Mouse (Mus musculus): ENCODE results near the gene Ppp3ca. TPM values are rescaled to one million over a fixed set of nuclear protein-coding genes. Genes with fewer than 3 reads are reported as not detected.

Gene Ppp3ca
- total and polyA plus RNA-seq, 3 experiments, result 17.4 to 40.6 (median 32.0) TPM

DNA sequence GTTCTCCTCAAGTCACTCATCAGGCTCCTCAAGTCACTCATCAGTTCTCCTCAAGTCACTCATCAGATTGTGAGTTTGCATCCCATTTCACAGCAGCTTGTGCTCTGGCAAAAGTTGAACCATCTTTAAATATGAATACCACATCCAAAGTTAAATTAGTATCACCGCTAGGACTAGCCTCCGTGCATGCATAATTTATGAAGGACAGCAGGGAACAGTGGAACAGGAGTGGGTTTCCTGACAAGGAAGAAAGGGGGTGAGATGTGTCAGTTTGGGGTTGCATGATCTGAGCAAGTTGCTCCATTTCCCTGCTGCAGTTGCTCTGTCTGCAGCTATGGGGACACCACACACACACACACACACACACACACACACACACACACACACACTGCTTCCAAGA, 229.8 kb downstream of the Ppp3ca start:
- no peaks in the 10 kb centered on the region; a peak in 2 of 4 replicates for H3K36me3 ChIP-seq (ENCODE audit: control insufficient read depth in 1 of 2, insufficient read depth in 2 of 2, low read length in 2 of 2)
- no peak overlapping the region for H3K4me3 ChIP-seq (ENCODE audit: control insufficient read depth in 1 of 2, insufficient read depth in 1 of 2, low read depth in 2 of 2, low read length in 2 of 2)
- no peaks in the 10 kb centered on the region for H3K79me2 ChIP-seq (ENCODE audit: control insufficient read depth, insufficient read depth, low read length, poor library complexity)
- H3K9ac ChIP-seq (ENCODE audit: control insufficient read depth, low read depth, low read length, poor library complexity, severe bottlenecking), result no peak overlapping the region
- TF ChIP-seq MAFK (IDR thresholded peaks at IDR 0.05; ENCODE audit: borderline replicate concordance, low read depth, low read length) (no peak), GABPA (IDR thresholded peaks at IDR 0.05; ENCODE audit: low read depth, low read length) (no peak), SIN3A (IDR thresholded peaks at IDR 0.05; ENCODE audit: low read length) (no peak), HCFC1 (IDR thresholded peaks at IDR 0.05; ENCODE audit: low read depth, low read length) (no peak), RAD21 (IDR thresholded peaks at IDR 0.05; ENCODE audit: low read depth, low read length) (no peak), TCF12 (IDR thresholded peaks at IDR 0.05; ENCODE audit: low read depth, low read length) (no peak), ZC3H11A (IDR thresholded peaks at IDR 0.05; ENCODE audit: low read depth, low read length) (no peak), JUND (IDR thresholded peaks at IDR 0.05; ENCODE audit: low read depth, low read length) (no peak)
- H3K4me1 ChIP-seq (ENCODE audit: control insufficient read depth in 1 of 2, insufficient read depth in 2 of 2, low read length in 2 of 2), result no peaks in the 10 kb centered on the region
- no peaks in the 10 kb centered on the region for H3K9me3 ChIP-seq (replicated peaks; ENCODE audit: insufficient read depth, low read length)
- DNase-seq (ENCODE audit: low read depth, low spot score), result no peak
- H3K27ac ChIP-seq (ENCODE audit: control insufficient read depth, low read depth, low read length), result no peak overlapping the region
- H3K27me3 ChIP-seq (ENCODE audit: control insufficient read depth in 1 of 2, insufficient read depth in 2 of 2, low read length in 2 of 2), result no peaks in the 10 kb centered on the region

DNA sequence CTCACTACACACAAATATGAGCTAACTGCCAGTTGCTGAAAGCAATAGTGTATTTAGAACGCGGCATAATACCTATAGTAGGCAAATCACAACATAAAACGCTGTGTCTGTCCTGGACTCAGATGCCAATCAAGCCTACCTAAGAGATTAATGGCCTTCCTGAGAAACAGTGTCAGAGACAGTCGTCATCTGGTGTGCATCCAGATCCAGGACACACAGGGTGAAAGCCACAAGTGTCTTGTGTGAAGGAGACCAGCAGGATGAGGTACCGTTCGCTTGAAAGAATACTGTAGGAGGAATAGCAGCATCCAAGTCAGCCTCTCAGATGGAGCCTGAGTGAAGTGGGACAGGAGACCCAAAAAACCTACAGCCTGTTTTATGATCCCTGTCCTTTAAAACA, 231.1 kb downstream of the Ppp3ca start:
- TF ChIP-seq MAFK (IDR thresholded peaks at IDR 0.05; ENCODE audit: borderline replicate concordance, low read depth, low read length) (no peak), HCFC1 (IDR thresholded peaks at IDR 0.05; ENCODE audit: low read depth, low read length) (no peak), ETS1 (IDR thresholded peaks at IDR 0.05; ENCODE audit: low read depth, low read length) (no peak), NRF1 (IDR thresholded peaks at IDR 0.05; ENCODE audit: insufficient read depth, low read depth, low read length, poor library complexity, severe bottlenecking) (no peak), RAD21 (IDR thresholded peaks at IDR 0.05; ENCODE audit: low read depth, low read length) (no peak)

GRCm38 (mm10) chr3:136902776-136903175, 232.9 kb downstream of the Ppp3ca start:
- Histone ChIP-seq H3K79me2 (ENCODE audit: control insufficient read depth, insufficient read depth, low read length, poor library complexity) (no peaks in the 10 kb centered on the region), H3K27ac (ENCODE audit: control insufficient read depth, low read depth, low read length) (no peak overlapping the region), H3K36me3 (ENCODE audit: control insufficient read depth in 1 of 2, insufficient read depth in 2 of 2, low read length in 2 of 2) (no peaks in the 10 kb centered on the region; a peak in 1 of 4 replicates), H3K9me3 (replicated peaks; ENCODE audit: insufficient read depth, low read length) (no peaks in the 10 kb centered on the region), H3K9ac (ENCODE audit: control insufficient read depth, low read depth, low read length, poor library complexity, severe bottlenecking) (no peak overlapping the region), H3K27me3 (ENCODE audit: control insufficient read depth in 1 of 2, insufficient read depth in 2 of 2, low read length in 2 of 2) (no peaks in the 10 kb centered on the region), H3K4me3 (ENCODE audit: control insufficient read depth in 1 of 2, insufficient read depth in 1 of 2, low read depth in 2 of 2, low read length in 2 of 2) (no peak overlapping the region), H3K4me1 (ENCODE audit: control insufficient read depth in 1 of 2, insufficient read depth in 2 of 2, low read length in 2 of 2) (peaks cover 0 to 3% of the 10 kb centered on the region in 2 experiments; a peak in 1 of 4 replicates)
- TF ChIP-seq CHD2 (IDR thresholded peaks at IDR 0.05; ENCODE audit: low read length), result no peak
- no peak for TF ChIP-seq MAZ (IDR thresholded peaks at IDR 0.05; ENCODE audit: low read depth, low read length)
- TF ChIP-seq POLR2AphosphoS5 (IDR thresholded peaks at IDR 0.05; ENCODE audit: borderline replicate concordance, low read depth, low read length), result no peak
- no peak for TF ChIP-seq ELF1 (IDR thresholded peaks at IDR 0.05; ENCODE audit: low read depth, low read length)
- no peak for TF ChIP-seq USF1 (IDR thresholded peaks at IDR 0.05; ENCODE audit: low read depth, low read length)
- TF ChIP-seq SIN3A (IDR thresholded peaks at IDR 0.05; ENCODE audit: low read length), result no peak
- TF ChIP-seq SMC3 (IDR thresholded peaks at IDR 0.05; ENCODE audit: low read depth, low read length), result no peak
- no peak for TF ChIP-seq HCFC1 (IDR thresholded peaks at IDR 0.05; ENCODE audit: low read depth, low read length)
- no peak for TF ChIP-seq RCOR1 (IDR thresholded peaks at IDR 0.05; ENCODE audit: low read depth, low read length)
- no peak for TF ChIP-seq MAFK (IDR thresholded peaks at IDR 0.05; ENCODE audit: borderline replicate concordance, low read depth, low read length)
- no peak for TF ChIP-seq ZMIZ1 (IDR thresholded peaks at IDR 0.05; ENCODE audit: low read depth, low read length)
- no peak for TF ChIP-seq MAX (IDR thresholded peaks at IDR 0.05; ENCODE audit: low read length)
- no peak for TF ChIP-seq TCF12 (IDR thresholded peaks at IDR 0.05; ENCODE audit: low read depth, low read length)
- no peak for TF ChIP-seq MYC (IDR thresholded peaks at IDR 0.05; ENCODE audit: low read depth, low read length)
- no peak for TF ChIP-seq JUND (IDR thresholded peaks at IDR 0.05; ENCODE audit: low read depth, low read length)
- no peak for TF ChIP-seq MXI1 (IDR thresholded peaks at IDR 0.05; ENCODE audit: low read depth, low read length)
- no peak for TF ChIP-seq UBTF (IDR thresholded peaks at IDR 0.05; ENCODE audit: borderline replicate concordance, insufficient read depth, low read depth, low read length)
- no peak for DNase-seq (ENCODE audit: low read depth, low spot score)

More for the DNA sequence above, 231.1 kb downstream of the Ppp3ca start:
- no peak for DNase-seq (ENCODE audit: low read depth, low spot score)
- peaks cover 0 to 3% of the 10 kb centered on the region in 2 experiments; a peak in 1 of 4 replicates for H3K4me1 ChIP-seq (ENCODE audit: control insufficient read depth in 1 of 2, insufficient read depth in 2 of 2, low read length in 2 of 2)
- H3K27ac ChIP-seq (ENCODE audit: control insufficient read depth, low read depth, low read length), result no peak overlapping the region
- H3K27me3 ChIP-seq (ENCODE audit: control insufficient read depth in 1 of 2, insufficient read depth in 2 of 2, low read length in 2 of 2), result no peaks in the 10 kb centered on the region
- H3K4me3 ChIP-seq (ENCODE audit: control insufficient read depth in 1 of 2, insufficient read depth in 1 of 2, low read depth in 2 of 2, low read length in 2 of 2), result no peak overlapping the region
- no peak overlapping the region for H3K9ac ChIP-seq (ENCODE audit: control insufficient read depth, low read depth, low read length, poor library complexity, severe bottlenecking)
- H3K79me2 ChIP-seq (ENCODE audit: control insufficient read depth, insufficient read depth, low read length, poor library complexity), result no peaks in the 10 kb centered on the region
- no peaks in the 10 kb centered on the region; a peak in 1 of 4 replicates for H3K36me3 ChIP-seq (ENCODE audit: control insufficient read depth in 1 of 2, insufficient read depth in 2 of 2, low read length in 2 of 2)
- no peaks in the 10 kb centered on the region for H3K9me3 ChIP-seq (replicated peaks; ENCODE audit: insufficient read depth, low read length)

All from MEL (cell line).